Mouse (Mus musculus) embryonic facial prominence, embryonic 15.5 days (tissue): ENCODE results near the gene Dctn2. TPM values are rescaled to one million over a fixed set of nuclear protein-coding genes. Genes with fewer than 3 reads are reported as not detected.

Source experiments
- ATAC-seq: fragments of 200-750 bp; cut with Nextera tagmentation; 2 replicates; pipeline ENCODE4 v1.8.0; 2017; ENCODE audit warnings: low read depth, moderate TSS enrichment; ENCODE audit not compliant: insufficient number of reproducible peaks, low FRiP score, low TSS enrichment
- H3K27ac ChIP-seq: fragments of 300-500 bp; sonication (generic); replicated peaks from 2 replicates; pipeline ENCODE4 v1.5.1; 2015; ENCODE audit warnings: mild to moderate bottlenecking, inconsistent platforms
- H3K27me3 ChIP-seq: fragments of 300-500 bp; sonication (generic); 2 replicates; pipeline ENCODE4 v1.6.1; 2015; ENCODE audit warnings: inconsistent platforms
- H3K36me3 ChIP-seq: fragments of 300-500 bp; sonication (generic); 2 replicates; pipeline ENCODE4 v1.6.1; 2015; ENCODE audit warnings: mild to moderate bottlenecking, inconsistent platforms
- H3K4me1 ChIP-seq: fragments of 300-500 bp; sonication (generic); 2 replicates; pipeline ENCODE4 v1.6.1; 2015; ENCODE audit warnings: inconsistent platforms
- H3K4me2 ChIP-seq: fragments of 300-500 bp; sonication (generic); replicated peaks from 2 replicates; pipeline ENCODE4 v1.6.1; 2015; ENCODE audit warnings: mild to moderate bottlenecking, inconsistent platforms
- H3K4me3 ChIP-seq: fragments of 300-500 bp; sonication (generic); replicated peaks from 2 replicates; pipeline ENCODE4 v1.5.1; 2015; ENCODE audit warnings: mild to moderate bottlenecking, inconsistent platforms
- H3K9ac ChIP-seq: fragments of 300-500 bp; sonication (generic); 2 replicates; pipeline ENCODE4 v1.6.1; 2015; ENCODE audit warnings: inconsistent platforms
- H3K9me3 ChIP-seq: fragments of 300-500 bp; sonication (generic); replicated peaks from 2 replicates; pipeline ENCODE4 v1.6.1; 2016; ENCODE audit warnings: inconsistent platforms
- WGBS: fragments of 180-500 bp; shearing (Covaris S2); methylation state at CpG from one replicate; pipeline ENCODE4 v1.1.7; 2015; 5-methylcytosine and 5-hydroxymethylcytosine counted together
- polyA plus RNA-seq: library from polyadenylated mRNA; unstranded; fragments of >200 nt; fragmentation: Nextera tagmentation; extraction: Ambion mirVana; gene quantifications from 2 replicates; pipeline ENCODE4 v1.2.1, GENCODE M21; 2015

Gene Dctn2
- polyA plus RNA-seq, 1 experiment from 2014 or later, result 212 TPM

- 82% methylated on average over 13 of the region's 13 CpGs for WGBS
Observed at GRCm38 (mm10) chr10:127282620-127283215, 16.6 kb downstream of the Dctn2 start.

GRCm38 (mm10) chr10:127284105-127284622 is 18.0 kb downstream of the Dctn2 start:
- 94% methylated on average over 7 of the region's 7 CpGs for WGBS
- Histone ChIP-seq H3K4me3 (no peak overlapping the region), H3K9ac (no peak overlapping the region), H3K4me1 (peaks cover 39% of the 10 kb centered on the region), H3K27ac (no peak overlapping the region; the same call in 1 of the 2 replicates), H3K4me2 (no peak overlapping the region), H3K36me3 (peaks cover 84% of the 10 kb centered on the region), H3K9me3 (no peaks in the 10 kb centered on the region), H3K27me3 (no peaks in the 10 kb centered on the region)
- no peak for ATAC-seq

More at GRCm38 (mm10) chr10:127282620-127283215, 16.6 kb downstream of the Dctn2 start:
- H3K9ac ChIP-seq, result no peak overlapping the region
- H3K27ac ChIP-seq, result no peak overlapping the region
- peaks cover 33% of the 10 kb centered on the region for H3K4me1 ChIP-seq
- no peaks in the 10 kb centered on the region for H3K27me3 ChIP-seq
- no peaks in the 10 kb centered on the region for H3K9me3 ChIP-seq
- ATAC-seq, result no peak
- H3K4me3 ChIP-seq, result no peak overlapping the region
- peaks cover 98% of the 10 kb centered on the region for H3K36me3 ChIP-seq
- H3K4me2 ChIP-seq, result no peak overlapping the region

GRCm38 (mm10) chr10:127284724-127285500 is 18.7 kb downstream of the Dctn2 start:
- no peak overlapping the region for H3K4me3 ChIP-seq
- no peaks in the 10 kb centered on the region for H3K27me3 ChIP-seq
- H3K27ac ChIP-seq, result no peak overlapping the region
- H3K9ac ChIP-seq, result peak overlapping the region; percentile 12; the same call in 1 of the 2 replicates
- no peak for ATAC-seq
- no peak overlapping the region for H3K4me2 ChIP-seq
- H3K9me3 ChIP-seq, result no peaks in the 10 kb centered on the region
- 72% methylated on average over 11 of the region's 11 CpGs for WGBS
- H3K36me3 ChIP-seq, result peaks cover 76% of the 10 kb centered on the region
- H3K4me1 ChIP-seq, result peaks cover 46% of the 10 kb centered on the region

- Histone ChIP-seq H3K4me2 (no peak overlapping the region), H3K9ac (peak overlapping the region; percentile 12; the same call in 1 of the 2 replicates), H3K4me3 (no peak overlapping the region), H3K4me1 (peaks cover 48% of the 10 kb centered on the region), H3K27ac (no peak overlapping the region), H3K27me3 (no peaks in the 10 kb centered on the region), H3K9me3 (no peaks in the 10 kb centered on the region), H3K36me3 (peaks cover 69% of the 10 kb centered on the region)
- no peak for ATAC-seq
- WGBS, result 84% methylated on average over 13 of the region's 13 CpGs
Observed at GRCm38 (mm10) chr10:127285644-127286043, 19.5 kb downstream of the Dctn2 start.

GRCm38 (mm10) chr10:127286194-127286593 is 20.0 kb downstream of the Dctn2 start:
- H3K4me2 ChIP-seq, result no peak overlapping the region
- H3K9ac ChIP-seq, result no peak overlapping the region
- H3K4me3 ChIP-seq, result no peak overlapping the region
- WGBS, result 75% methylated on average over 7 of the region's 7 CpGs
- H3K27me3 ChIP-seq, result no peaks in the 10 kb centered on the region
- H3K9me3 ChIP-seq, result no peaks in the 10 kb centered on the region
- peaks cover 48% of the 10 kb centered on the region for H3K4me1 ChIP-seq
- no peak for ATAC-seq
- no peak overlapping the region for H3K27ac ChIP-seq
- peaks cover 63% of the 10 kb centered on the region for H3K36me3 ChIP-seq

- ATAC-seq, result no peak
- Histone ChIP-seq H3K4me3 (peak overlapping the region; percentile 71; the same call in 1 of the 2 replicates), H3K9me3 (no peaks in the 10 kb centered on the region), H3K36me3 (peaks cover 58% of the 10 kb centered on the region), H3K4me1 (peaks cover 53% of the 10 kb centered on the region), H3K9ac (peak overlapping the region; percentile 65; the same call in 1 of the 2 replicates), H3K27me3 (no peaks in the 10 kb centered on the region), H3K4me2 (peak overlapping the region; percentile 84; the same call in 1 of the 2 replicates), H3K27ac (no peak overlapping the region)
- 54% methylated on average over 7 of the region's 7 CpGs for WGBS
Observed at GRCm38 (mm10) chr10:127286730-127287129, 20.6 kb downstream of the Dctn2 start.

- 70% methylated on average over 15 of the region's 15 CpGs for WGBS
- Histone ChIP-seq H3K9ac (peak overlapping the region; percentile 65), H3K27ac (peak overlapping the region; percentile 100), H3K36me3 (peaks cover 51% of the 10 kb centered on the region), H3K4me1 (peaks cover 59% of the 10 kb centered on the region), H3K4me3 (peak overlapping the region; percentile 71), H3K4me2 (peak overlapping the region; percentile 84), H3K9me3 (no peaks in the 10 kb centered on the region), H3K27me3 (no peaks in the 10 kb centered on the region)
- no peak for ATAC-seq
Observed at GRCm38 (mm10) chr10:127287271-127287935, 21.2 kb downstream of the Dctn2 start.

- WGBS, result 1% methylated on average over 3 of the region's 3 CpGs
- H3K9ac ChIP-seq, result peak overlapping the region; percentile 65
- no peaks in the 10 kb centered on the region for H3K9me3 ChIP-seq
- H3K4me2 ChIP-seq, result peak overlapping the region; percentile 84
- ATAC-seq, result no peak
- peak overlapping the region; percentile 71 for H3K4me3 ChIP-seq
- peaks cover 64% of the 10 kb centered on the region for H3K4me1 ChIP-seq
- H3K27ac ChIP-seq, result peak overlapping the region; percentile 100
- no peaks in the 10 kb centered on the region for H3K27me3 ChIP-seq
- peaks cover 47% of the 10 kb centered on the region for H3K36me3 ChIP-seq
Observed at GRCm38 (mm10) chr10:127287936-127288293, 21.7 kb downstream of the Dctn2 start.

- peaks cover 47% of the 10 kb centered on the region for H3K36me3 ChIP-seq
Observed at GRCm38 (mm10) chr10:127288328-127288799, 22.2 kb downstream of the Dctn2 start.

GRCm38 (mm10) chr10:127288800-127289572 is 22.8 kb downstream of the Dctn2 start, which contains the start of gene Mbd6:
TSS of gene Mbd6 (minus strand) at chr10:127289018.
- Histone ChIP-seq H3K4me2 (peak within 1 kb of the TSS; percentile 84), H3K36me3 (peaks cover 47% of the 10 kb centered on the region), H3K4me3 (peak within 1 kb of the TSS; percentile 71), H3K4me1 (peaks cover 68% of the 10 kb centered on the region), H3K9me3 (no peaks in the 10 kb centered on the region), H3K9ac (peak within 1 kb of the TSS; percentile 65), H3K27me3 (no peaks in the 10 kb centered on the region), H3K27ac (peak within 1 kb of the TSS; percentile 100)
- ATAC-seq, result peak; percentile 18
- 1% methylated on average over 29 of the region's 65 CpGs for WGBS

More at GRCm38 (mm10) chr10:127288328-127288799, 22.2 kb downstream of the Dctn2 start:
- Histone ChIP-seq H3K9me3 (no peaks in the 10 kb centered on the region), H3K4me3 (peak overlapping the region; percentile 71), H3K9ac (peak overlapping the region; percentile 65), H3K27ac (peak overlapping the region; percentile 100), H3K4me1 (peaks cover 69% of the 10 kb centered on the region), H3K4me2 (peak overlapping the region; percentile 84), H3K27me3 (no peaks in the 10 kb centered on the region)
- WGBS, result 2% methylated on average over 27 of the region's 28 CpGs
- ATAC-seq, result no peak; the same call in none of the 2 replicates
